Mouse (Mus musculus): ENCODE results near the gene Prkcd. TPM values are rescaled to one million over a fixed set of nuclear protein-coding genes. Genes with fewer than 3 reads are reported as not detected.

The Prkcd gene
- polyA plus RNA-seq, 1 experiment from 2014 or later, result 36.7 TPM

DNA sequence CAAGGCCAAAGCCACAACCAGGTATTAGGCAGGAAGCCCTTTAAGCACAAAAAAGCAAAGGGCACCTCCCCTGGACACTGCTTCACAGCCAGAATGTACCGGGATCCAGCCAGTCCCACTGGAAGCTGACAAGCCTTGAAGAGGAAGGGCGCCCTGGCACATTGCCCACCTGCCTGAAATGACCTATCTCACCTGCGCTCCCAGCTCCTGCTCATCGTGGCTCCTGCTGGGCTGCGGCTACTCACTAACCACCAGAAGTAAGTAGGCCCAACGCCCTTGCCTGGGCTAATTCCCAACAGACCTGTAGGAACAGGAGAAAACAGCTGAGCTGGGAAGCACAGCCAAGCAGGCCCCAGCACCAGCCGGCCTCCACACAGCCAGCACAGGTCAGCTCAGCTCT is 3.9 kb downstream of the Prkcd start:
- no peaks in the 10 kb centered on the region for H3K27me3 ChIP-seq (replicated peaks)
- peaks cover 38% of the 10 kb centered on the region for H3K4me1 ChIP-seq
- no peak overlapping the region for H3K4me2 ChIP-seq
- no peak overlapping the region for H3K27ac ChIP-seq (replicated peaks)
- no peaks in the 10 kb centered on the region for H3K9me3 ChIP-seq
- H3K4me3 ChIP-seq, result no peak overlapping the region
- no peak overlapping the region for H3K9ac ChIP-seq
- H3K36me3 ChIP-seq, result no peaks in the 10 kb centered on the region; the same call in 1 of the 2 replicates
- ATAC-seq (ENCODE audit: extremely low read depth, insufficient number of reproducible peaks, low FRiP score, low TSS enrichment), result no peak
- 76% methylated on average over 7 of the region's 7 CpGs for WGBS

DNA sequence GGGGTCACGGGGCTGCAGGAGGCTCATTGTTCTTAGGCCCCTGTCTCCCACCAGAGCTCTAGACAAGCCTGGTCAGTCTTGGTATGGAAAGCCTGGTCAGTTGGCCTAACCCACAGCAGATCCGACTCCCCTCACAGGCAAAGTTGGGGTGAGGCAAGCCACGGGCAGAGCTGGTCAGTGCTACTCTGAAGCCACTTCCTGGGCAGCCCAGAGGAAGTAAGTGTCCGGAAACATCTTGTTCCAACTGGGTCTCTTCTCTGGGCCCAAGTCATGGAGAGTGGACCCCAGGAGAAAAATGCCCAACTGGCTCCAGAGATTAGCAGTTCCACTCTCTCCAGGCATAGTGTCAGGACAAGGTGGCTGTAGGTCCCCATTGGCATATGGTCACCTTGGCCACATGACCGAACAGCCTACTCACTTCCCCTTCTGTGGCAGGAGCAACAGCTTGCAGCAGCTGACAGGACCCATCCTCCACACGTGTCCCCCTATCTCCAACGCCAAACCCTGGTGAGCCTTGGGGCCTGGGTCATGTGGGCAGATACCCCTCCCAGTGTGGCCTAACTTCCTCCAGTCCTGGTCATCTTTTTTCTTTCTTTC is 5.9 kb downstream of the Prkcd start:
- H3K9ac ChIP-seq, result no peak overlapping the region
- ATAC-seq (ENCODE audit: extremely low read depth, insufficient number of reproducible peaks, low FRiP score, low TSS enrichment), result no peak
- H3K4me3 ChIP-seq, result no peak overlapping the region
- no peak overlapping the region for H3K4me2 ChIP-seq
- WGBS, result 47% methylated on average over 7 of the region's 7 CpGs
- no peaks in the 10 kb centered on the region for H3K27me3 ChIP-seq (replicated peaks)
- H3K4me1 ChIP-seq, result peaks cover 41% of the 10 kb centered on the region
- H3K9me3 ChIP-seq, result no peaks in the 10 kb centered on the region
- no peaks in the 10 kb centered on the region; the same call in 1 of the 2 replicates for H3K36me3 ChIP-seq
- H3K27ac ChIP-seq (replicated peaks), result no peak overlapping the region

DNA sequence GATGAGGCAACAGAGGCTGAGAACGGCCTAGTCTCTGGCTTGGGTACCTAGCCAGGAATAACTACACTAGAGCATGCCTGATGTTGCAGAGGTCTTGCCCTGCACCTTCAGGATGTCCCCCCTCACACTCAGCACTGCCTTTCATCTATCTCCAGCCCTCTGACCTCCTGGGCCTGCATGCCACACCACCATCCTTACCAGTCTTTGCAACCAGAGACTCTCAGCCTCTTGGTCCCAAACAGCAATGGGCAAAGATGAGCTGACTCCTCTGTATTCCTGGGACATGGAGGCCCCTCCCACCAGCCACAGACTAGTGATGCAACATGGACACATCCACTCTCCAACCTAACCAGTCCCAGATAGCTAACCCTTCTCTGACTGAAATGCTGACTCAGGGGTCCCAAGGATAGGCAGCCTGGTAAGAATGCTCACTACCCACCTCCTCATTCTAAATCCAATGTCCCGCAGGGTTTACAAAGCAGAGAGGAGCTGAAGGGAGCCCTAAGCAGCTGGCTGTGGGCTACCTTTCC is 7.2 kb downstream of the Prkcd start:
- H3K4me2 ChIP-seq, result no peak overlapping the region
- peaks cover 36% of the 10 kb centered on the region for H3K4me1 ChIP-seq
- no peak overlapping the region for H3K4me3 ChIP-seq
- no peaks in the 10 kb centered on the region for H3K9me3 ChIP-seq
- no peak for ATAC-seq (ENCODE audit: extremely low read depth, insufficient number of reproducible peaks, low FRiP score, low TSS enrichment)
- no peaks in the 10 kb centered on the region for H3K27me3 ChIP-seq (replicated peaks)
- 85% methylated on average over 2 of the region's 2 CpGs for WGBS
- no peaks in the 10 kb centered on the region; the same call in 1 of the 2 replicates for H3K36me3 ChIP-seq
- no peak overlapping the region for H3K27ac ChIP-seq (replicated peaks)
- 0 out of 2 replicates have a peak overlapping the region, but pooled peaks have one; percentile 26 for H3K9ac ChIP-seq

DNA sequence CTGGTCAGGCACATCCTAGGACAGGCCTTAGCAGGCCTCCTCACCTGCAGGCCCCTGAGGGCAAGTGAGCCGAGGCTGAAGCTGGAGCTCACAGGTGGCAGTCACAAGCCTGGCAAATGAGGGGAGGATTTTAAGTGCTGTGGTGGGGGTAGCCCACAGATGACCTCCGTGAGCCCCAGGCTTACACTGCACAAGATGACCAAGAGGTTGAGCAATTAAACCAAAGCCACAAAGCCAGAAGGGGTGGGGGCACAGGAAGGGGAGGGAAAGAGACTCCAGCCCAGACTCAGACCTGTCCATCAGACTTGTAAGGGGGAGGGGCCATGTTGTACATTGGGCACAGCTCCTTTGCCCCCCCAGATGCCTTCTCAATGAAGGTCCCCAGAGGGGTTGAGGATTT is 9.3 kb downstream of the Prkcd start:
- Histone ChIP-seq H3K9me3 (no peaks in the 10 kb centered on the region), H3K4me1 (peaks cover 38% of the 10 kb centered on the region), H3K27ac (replicated peaks) (no peak overlapping the region), H3K4me2 (no peak overlapping the region), H3K36me3 (no peaks in the 10 kb centered on the region; the same call in 1 of the 2 replicates), H3K4me3 (no peak overlapping the region), H3K27me3 (replicated peaks) (no peaks in the 10 kb centered on the region), H3K9ac (no peak overlapping the region)
- no peak for ATAC-seq (ENCODE audit: extremely low read depth, insufficient number of reproducible peaks, low FRiP score, low TSS enrichment)
- WGBS, result 72% methylated on average over 2 of the region's 2 CpGs

DNA sequence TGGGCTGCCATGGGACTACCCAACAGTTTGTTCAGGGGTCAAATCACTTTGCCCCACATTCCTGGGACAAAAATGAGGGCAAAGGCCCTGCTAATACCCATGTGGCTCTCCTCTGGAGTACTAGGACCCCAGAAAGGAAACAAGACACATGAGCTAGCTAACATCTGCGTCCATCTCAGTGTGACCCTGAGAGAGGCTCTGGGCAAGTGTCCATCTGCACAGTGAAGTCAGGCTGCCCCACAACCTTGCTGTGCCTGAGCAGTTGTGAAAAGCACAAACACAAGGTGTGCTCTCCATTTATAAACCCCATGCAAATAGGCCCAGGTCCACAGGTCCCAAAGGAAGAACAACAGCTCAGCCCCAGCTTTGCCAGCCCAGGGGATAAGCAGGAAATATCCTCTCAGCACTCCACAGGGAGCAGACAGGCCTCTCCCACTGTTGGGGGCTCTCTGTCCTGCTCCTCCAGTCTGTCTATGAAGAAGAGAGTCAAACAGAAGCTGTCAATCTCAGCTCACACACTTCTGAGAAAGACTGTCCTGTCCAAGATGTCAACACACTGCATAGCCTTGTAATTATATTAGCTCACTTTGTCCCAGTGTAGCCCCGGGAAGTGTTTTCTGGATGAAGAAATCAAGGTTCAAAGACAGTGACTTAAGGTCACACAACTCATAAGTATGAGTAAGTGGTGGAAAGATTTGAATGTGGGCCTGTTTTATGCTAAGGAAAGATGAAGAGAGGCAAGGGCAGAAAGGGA is 12.9 kb downstream of the Prkcd start:
- H3K4me3 ChIP-seq, result no peak overlapping the region
- H3K4me1 ChIP-seq, result peaks cover 37% of the 10 kb centered on the region
- H3K9me3 ChIP-seq, result no peaks in the 10 kb centered on the region
- H3K27ac ChIP-seq (replicated peaks), result no peak overlapping the region
- 62% methylated on average over 2 of the region's 2 CpGs for WGBS
- H3K4me2 ChIP-seq, result no peak overlapping the region
- H3K9ac ChIP-seq, result no peak overlapping the region
- peaks cover 18% of the 10 kb centered on the region for H3K36me3 ChIP-seq
- H3K27me3 ChIP-seq (replicated peaks), result no peaks in the 10 kb centered on the region
- no peak for ATAC-seq (ENCODE audit: extremely low read depth, insufficient number of reproducible peaks, low FRiP score, low TSS enrichment)

DNA sequence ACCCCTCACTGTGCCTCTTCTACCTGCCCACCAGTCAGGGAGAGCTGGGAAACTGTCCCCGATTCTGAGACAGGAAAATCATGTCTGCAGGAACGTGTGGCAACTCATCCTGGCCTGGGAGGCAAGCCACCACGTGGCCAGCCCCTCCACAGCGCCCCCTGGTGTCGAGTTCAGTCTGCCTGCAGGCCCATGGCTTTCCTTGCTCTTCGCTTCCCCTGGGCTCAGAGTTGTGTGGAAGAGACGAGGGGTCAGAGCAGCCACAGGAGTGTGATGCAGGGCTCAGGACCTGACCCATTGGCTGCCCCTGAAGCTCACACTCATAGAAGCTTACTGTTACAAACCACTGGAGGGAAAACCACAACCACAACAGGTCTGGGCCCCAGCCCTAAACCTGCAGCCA is 13.5 kb downstream of the Prkcd start:
- 23% methylated on average over 7 of the region's 7 CpGs for WGBS
- Histone ChIP-seq H3K4me1 (peaks cover 37% of the 10 kb centered on the region), H3K9me3 (no peaks in the 10 kb centered on the region), H3K36me3 (peaks cover 21% of the 10 kb centered on the region), H3K27me3 (replicated peaks) (no peaks in the 10 kb centered on the region), H3K4me2 (no peak overlapping the region), H3K27ac (replicated peaks) (no peak overlapping the region), H3K9ac (no peak overlapping the region), H3K4me3 (no peak overlapping the region)
- ATAC-seq (ENCODE audit: extremely low read depth, insufficient number of reproducible peaks, low FRiP score, low TSS enrichment), result no peak

DNA sequence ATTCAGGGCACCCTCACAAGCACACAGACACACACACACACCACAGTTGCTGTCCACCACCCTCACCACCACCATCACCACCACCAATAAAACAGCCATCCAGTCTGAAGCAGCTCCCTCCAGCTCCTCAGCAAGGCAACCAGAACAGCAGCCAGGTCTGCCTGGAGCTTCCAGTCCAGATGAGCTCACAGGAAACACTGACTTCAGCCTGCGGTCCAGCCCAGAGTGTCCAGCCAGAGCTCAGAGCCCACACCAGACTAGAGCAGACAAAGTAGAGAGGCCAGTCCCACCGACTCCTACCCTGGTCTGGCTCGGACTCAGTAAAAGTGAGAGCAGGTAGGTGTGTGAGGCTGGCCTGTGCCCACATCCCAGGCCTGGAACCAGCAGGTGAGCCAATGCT is 15.1 kb downstream of the Prkcd start:
- no peak overlapping the region for H3K4me3 ChIP-seq
- H3K36me3 ChIP-seq, result peaks cover 34% of the 10 kb centered on the region
- no peaks in the 10 kb centered on the region for H3K27me3 ChIP-seq (replicated peaks)
- H3K9ac ChIP-seq, result peak overlapping the region; percentile 45; the same call in 1 of the 2 replicates
- H3K4me2 ChIP-seq, result no peak overlapping the region
- ATAC-seq (ENCODE audit: extremely low read depth, insufficient number of reproducible peaks, low FRiP score, low TSS enrichment), result no peak
- H3K27ac ChIP-seq (replicated peaks), result no peak overlapping the region
- 79% methylated on average over 3 of the region's 3 CpGs for WGBS
- peaks cover 37% of the 10 kb centered on the region for H3K4me1 ChIP-seq
- no peaks in the 10 kb centered on the region for H3K9me3 ChIP-seq

DNA sequence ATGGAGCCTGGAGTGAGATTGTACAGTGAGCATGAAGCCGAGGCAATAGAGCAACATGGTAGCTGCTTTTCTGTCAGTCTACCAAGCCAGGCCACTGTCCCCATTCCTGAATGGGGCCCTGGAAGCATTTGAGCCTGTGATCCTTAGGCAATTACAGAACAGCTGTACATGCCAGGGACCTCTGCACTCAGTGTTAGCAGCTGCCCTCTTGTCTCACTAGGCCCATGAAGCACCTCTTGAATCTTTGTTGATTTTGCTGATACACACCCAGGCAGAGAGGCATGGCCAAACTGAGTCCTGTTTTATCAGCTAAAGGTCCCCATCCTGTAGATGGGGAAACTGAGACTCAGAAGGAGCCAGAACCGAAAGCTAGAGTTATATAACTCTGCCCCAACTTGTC is 15.7 kb downstream of the Prkcd start:
- no peak overlapping the region for H3K4me3 ChIP-seq

DNA sequence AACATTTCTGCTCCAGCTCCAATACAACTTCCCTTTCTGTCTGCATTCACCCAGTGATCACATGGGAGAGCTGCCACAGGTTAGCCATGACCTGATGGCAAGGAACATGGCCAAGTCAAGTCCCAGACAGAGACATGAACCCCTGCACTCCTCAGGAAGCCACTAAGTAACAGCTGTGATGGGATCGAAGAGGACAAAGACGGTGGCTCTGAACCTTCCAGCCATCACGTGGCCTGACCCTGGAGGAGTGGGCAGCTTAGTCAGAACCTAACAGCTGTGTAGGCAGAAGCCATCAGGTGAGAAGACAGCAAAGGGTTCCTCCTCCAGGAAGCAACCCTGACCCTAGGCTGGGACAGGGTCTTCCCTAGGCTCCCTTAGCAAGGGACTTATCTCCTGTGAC is 16.5 kb downstream of the Prkcd start:
- H3K27me3 ChIP-seq (replicated peaks), result no peaks in the 10 kb centered on the region
- no peak overlapping the region for H3K4me2 ChIP-seq
- no peak for ATAC-seq (ENCODE audit: extremely low read depth, insufficient number of reproducible peaks, low FRiP score, low TSS enrichment)
- peaks cover 44% of the 10 kb centered on the region for H3K36me3 ChIP-seq
- no peaks in the 10 kb centered on the region for H3K9me3 ChIP-seq
- H3K4me1 ChIP-seq, result peaks cover 26% of the 10 kb centered on the region
- WGBS, result 82% methylated on average over 3 of the region's 3 CpGs
- no peak overlapping the region for H3K4me3 ChIP-seq
- H3K9ac ChIP-seq, result no peak overlapping the region
- H3K27ac ChIP-seq (replicated peaks), result no peak overlapping the region

More for the DNA sequence above, 15.7 kb downstream of the Prkcd start:
- peaks cover 31% of the 10 kb centered on the region for H3K4me1 ChIP-seq
- no peaks in the 10 kb centered on the region for H3K9me3 ChIP-seq
- H3K9ac ChIP-seq, result no peak overlapping the region
- H3K27ac ChIP-seq (replicated peaks), result no peak overlapping the region
- peaks cover 40% of the 10 kb centered on the region for H3K36me3 ChIP-seq
- no peak overlapping the region for H3K4me2 ChIP-seq
- WGBS, result 67% methylated on average over 2 of the region's 2 CpGs
- no peaks in the 10 kb centered on the region for H3K27me3 ChIP-seq (replicated peaks)
- ATAC-seq (ENCODE audit: extremely low read depth, insufficient number of reproducible peaks, low FRiP score, low TSS enrichment), result no peak

DNA sequence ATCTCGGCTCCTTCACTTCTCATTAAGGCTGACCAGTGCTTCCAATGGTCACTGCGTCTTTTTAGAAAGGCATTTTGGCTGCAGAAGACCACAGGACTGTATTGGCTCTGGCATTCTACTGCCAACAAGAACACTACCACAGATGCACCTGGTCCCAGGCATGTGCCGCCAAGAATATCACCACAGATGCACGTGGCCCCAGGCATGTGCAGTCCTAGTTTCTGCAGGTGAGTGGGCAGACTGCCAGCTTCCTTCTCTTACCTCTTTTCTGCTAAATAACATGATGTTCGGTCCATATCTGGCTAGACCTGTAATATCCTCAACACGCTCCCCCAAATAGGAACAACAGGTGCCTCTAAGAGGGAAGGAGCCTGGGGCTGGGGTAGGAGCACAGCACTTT is 17.8 kb downstream of the Prkcd start:
- no peak overlapping the region for H3K9ac ChIP-seq
- H3K4me3 ChIP-seq, result no peak overlapping the region
- peaks cover 23% of the 10 kb centered on the region for H3K4me1 ChIP-seq
- H3K4me2 ChIP-seq, result no peak overlapping the region
- no peaks in the 10 kb centered on the region for H3K9me3 ChIP-seq
- H3K36me3 ChIP-seq, result peaks cover 56% of the 10 kb centered on the region
- no peak overlapping the region for H3K27ac ChIP-seq (replicated peaks)
- H3K27me3 ChIP-seq (replicated peaks), result no peaks in the 10 kb centered on the region
- no peak for ATAC-seq (ENCODE audit: extremely low read depth, insufficient number of reproducible peaks, low FRiP score, low TSS enrichment)
- 85% methylated on average over 6 of the region's 6 CpGs for WGBS

DNA sequence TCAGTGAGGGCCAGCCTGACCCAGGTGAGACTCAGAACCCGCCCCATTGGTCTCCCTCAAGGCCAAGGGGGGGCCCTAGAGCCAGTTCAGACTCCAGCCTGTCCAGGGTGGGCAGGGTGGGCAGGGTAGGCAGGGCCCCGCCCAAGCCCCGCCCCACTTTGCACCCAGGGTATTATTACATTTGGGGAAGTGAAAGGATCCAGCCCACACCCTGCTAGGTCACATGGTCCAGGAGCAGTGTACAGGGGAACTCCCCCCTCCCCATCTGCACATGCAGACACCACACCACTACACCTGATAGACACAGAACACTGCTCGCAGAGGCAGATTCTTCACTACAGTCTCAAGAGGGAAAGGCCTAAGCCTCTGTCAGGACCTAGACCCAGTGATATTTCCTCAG is 18.3 kb downstream of the Prkcd start:
- H3K4me3 ChIP-seq, result no peak overlapping the region
- WGBS, result 71% methylated on average over 4 of the region's 4 CpGs
- H3K4me2 ChIP-seq, result no peak overlapping the region
- H3K27ac ChIP-seq (replicated peaks), result no peak overlapping the region
- no peak overlapping the region for H3K9ac ChIP-seq
- ATAC-seq (ENCODE audit: extremely low read depth, insufficient number of reproducible peaks, low FRiP score, low TSS enrichment), result no peak
- peaks cover 58% of the 10 kb centered on the region for H3K36me3 ChIP-seq
- no peaks in the 10 kb centered on the region for H3K9me3 ChIP-seq
- peaks cover 22% of the 10 kb centered on the region for H3K4me1 ChIP-seq
- H3K27me3 ChIP-seq (replicated peaks), result no peaks in the 10 kb centered on the region
